Mouse (Mus musculus) ES-E14 (cell line): ENCODE results near the gene Ppp2r1b. TPM values are rescaled to one million over a fixed set of nuclear protein-coding genes. Genes with fewer than 3 reads are reported as not detected.

Source experiments
- DNase-seq: peaks from one replicate; pipeline ENCODE4 v3.0.0-alpha.2; 2013; ENCODE audit warnings: low read depth, low spot score
- H3K27ac ChIP-seq: 2 replicates; pipeline ENCODE4 v1.5.1; 2012; ENCODE audit warnings: low read depth, mild to moderate bottlenecking, low read length, moderate library complexity, mixed read lengths; ENCODE audit not compliant: poor library complexity, insufficient read depth, severe bottlenecking
- H3K36me3 ChIP-seq: 2 replicates; pipeline ENCODE4 v1.6.1; 2012; ENCODE audit warnings: mild to moderate bottlenecking, low read length, moderate library complexity, mixed read lengths; ENCODE audit not compliant: control insufficient read depth, poor library complexity, insufficient read depth, severe bottlenecking
- H3K4me1 ChIP-seq, 2 experiments: fragments of 150-350 bp in 1 of 2; sonication (generic) in 1 of 2; 2 replicates each; pipeline ENCODE4 v1.6.1; 2012; ENCODE audit warnings: low read length in 2 of 2, mild to moderate bottlenecking in 1 of 2, mixed read lengths in 1 of 2; ENCODE audit not compliant: control insufficient read depth in 2 of 2, insufficient read depth in 2 of 2, poor library complexity in 1 of 2
- H3K4me3 ChIP-seq, 2 experiments: fragments of 150-350 bp in 1 of 2; sonication (generic) in 1 of 2; 2 replicates each; pipeline ENCODE4 v1.5.1; 2012; ENCODE audit warnings: low read length in 2 of 2, low read depth in 1 of 2, mild to moderate bottlenecking in 1 of 2, mixed read lengths in 1 of 2; ENCODE audit not compliant: insufficient read depth in 1 of 2, poor library complexity in 1 of 2, severe bottlenecking in 1 of 2
- H3K9ac ChIP-seq: 2 replicates; pipeline ENCODE4 v1.6.1; 2012; ENCODE audit warnings: low read depth, mild to moderate bottlenecking, low read length, mixed read lengths; ENCODE audit not compliant: poor library complexity, insufficient read depth, severe bottlenecking
- H3K9me3 ChIP-seq: fragments of 150-350 bp; sonication (generic); 2 replicates; pipeline ENCODE4 v1.6.1; 2012; ENCODE audit warnings: low read depth, mild to moderate bottlenecking, low read length; ENCODE audit not compliant: control insufficient read depth, insufficient read depth
- CHD2 ChIP-seq: IDR thresholded peaks from 2 replicates; pipeline ENCODE4 v1.6.1; 2014; ENCODE audit warnings: mild to moderate bottlenecking, low read depth, low read length, inconsistent platforms
- HCFC1 ChIP-seq: IDR thresholded peaks from 2 replicates; pipeline ENCODE4 v1.6.1; 2012; ENCODE audit warnings: low read length, inconsistent platforms, borderline replicate concordance; ENCODE audit not compliant: insufficient read depth
- MAFK ChIP-seq: IDR thresholded peaks from 2 replicates; pipeline ENCODE4 v1.6.1; 2014; ENCODE audit warnings: mild to moderate bottlenecking, low read depth, low read length, inconsistent platforms; ENCODE audit not compliant: insufficient read depth
- ZC3H11A ChIP-seq: IDR thresholded peaks from 2 replicates; pipeline ENCODE4 v1.6.1; 2012; ENCODE audit warnings: low read depth, mild to moderate bottlenecking, inconsistent platforms, low read length, borderline replicate concordance
- ZNF384 ChIP-seq: IDR thresholded peaks from 2 replicates; pipeline ENCODE4 v1.6.1; 2012; ENCODE audit warnings: low read depth, low read length, inconsistent platforms
- in situ Hi-C, 2 experiments: fragments of 600-800 bp; cut with MboI; formaldehyde crosslinking; loops; one replicate each; pipeline ENCODE4 v1.15.1; 2025; ENCODE audit warnings: low sequenced_read_pairs in 2 of 2, inconsistent platforms in 1 of 2; ENCODE audit not compliant: unreplicated experiment in 2 of 2
- total RNA-seq: library from RNA; depleted of rRNA; stranded (reverse); fragments of 300-350 nt; gene quantifications from 2 replicates; pipeline ENCODE4 v1.2.3, GENCODE M21; 2012; rRNA removed

Ppp2r1b gene
- total RNA-seq, 1 experiment, result 41.6 TPM

DNA sequence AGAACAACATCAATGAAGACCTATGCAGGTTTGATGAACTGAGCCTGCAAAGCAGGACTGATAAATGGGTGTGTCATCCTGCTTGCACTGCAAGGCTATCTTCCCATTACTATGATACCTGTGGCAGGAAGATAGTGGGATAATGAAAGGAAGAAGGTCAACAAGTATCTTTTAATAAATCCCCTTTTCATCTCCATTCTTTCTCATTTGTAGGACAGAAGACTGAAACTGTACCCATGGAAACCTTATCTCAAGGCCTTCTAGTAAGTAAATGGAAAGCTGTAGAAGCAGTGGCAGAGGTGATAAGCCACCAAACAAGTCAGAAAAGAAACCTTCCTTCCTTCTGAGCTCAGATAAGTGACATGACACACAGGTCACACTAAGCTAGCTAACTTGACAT, 79.4 kb downstream of the Ppp2r1b start:
- DNase-seq, result no peak

DNA sequence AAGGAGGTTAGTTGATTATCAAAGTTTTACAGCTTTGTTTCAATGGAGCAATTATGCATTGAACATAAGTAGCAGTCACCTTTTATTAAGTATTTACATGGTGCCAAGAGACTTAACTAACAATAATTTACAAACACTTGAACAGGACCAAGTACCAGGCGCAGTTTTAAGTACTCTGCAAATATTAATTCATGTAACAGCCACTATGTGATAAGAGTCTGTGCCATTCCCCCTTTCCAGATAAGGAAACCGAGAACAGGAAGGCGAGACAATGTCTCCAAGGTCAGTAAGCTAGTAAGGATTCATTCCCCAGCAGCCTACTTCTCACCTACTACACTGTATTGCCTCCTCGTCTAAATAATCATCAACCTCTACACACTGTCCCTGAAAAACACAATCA, 80.7 kb downstream of the Ppp2r1b start:
- no peak overlapping the region for H3K4me3 ChIP-seq

More for the DNA sequence above, 79.4 kb downstream of the Ppp2r1b start:
- H3K36me3 ChIP-seq, result no peaks in the 10 kb centered on the region
- H3K4me3 ChIP-seq, result no peak overlapping the region
- no peaks in the 10 kb centered on the region for H3K9me3 ChIP-seq
- no peaks in the 10 kb centered on the region for H3K4me1 ChIP-seq
- H3K27ac ChIP-seq, result no peak overlapping the region
- no peak overlapping the region for H3K9ac ChIP-seq
- in situ Hi-C loops, result no loop called here
- TF ChIP-seq ZC3H11A, result no peak
- no peak for TF ChIP-seq HCFC1
- TF ChIP-seq CHD2, result no peak
- TF ChIP-seq MAFK, result no peak
- no peak for TF ChIP-seq ZNF384

DNA sequence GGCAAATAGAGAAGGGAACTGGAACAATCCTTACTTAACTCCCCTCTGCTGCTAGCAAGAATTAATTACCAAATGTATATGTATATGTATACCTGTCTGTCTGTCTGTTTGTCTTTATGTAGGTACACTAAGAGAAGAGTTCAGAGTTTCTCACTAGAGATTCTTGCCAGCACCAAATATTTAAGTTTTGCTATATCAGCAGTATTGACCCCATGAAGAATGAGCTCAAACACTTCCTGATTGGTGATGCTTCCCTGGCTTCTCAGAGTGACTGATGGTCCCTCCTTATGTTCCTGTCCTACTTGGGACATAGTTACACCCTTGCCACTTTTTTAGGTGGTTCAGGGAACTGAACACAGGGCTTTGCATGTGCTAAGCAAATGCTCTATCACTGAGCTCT, 84.9 kb downstream of the Ppp2r1b start:
- TF ChIP-seq MAFK, result peak; percentile 55; the same call in 1 of the 2 replicates
- TF ChIP-seq ZNF384, result no peak
- H3K27ac ChIP-seq, result no peak overlapping the region
- H3K4me3 ChIP-seq, result no peak overlapping the region
- no peak for DNase-seq
- H3K9ac ChIP-seq, result no peak overlapping the region
- no peaks in the 10 kb centered on the region for H3K36me3 ChIP-seq
- H3K4me1 ChIP-seq, result peaks cover 0 to 1% of the 10 kb centered on the region in 2 experiments; a peak in 1 of 4 replicates
- in situ Hi-C loops, result no loop called here
- no peaks in the 10 kb centered on the region for H3K9me3 ChIP-seq

More for the DNA sequence above, 80.7 kb downstream of the Ppp2r1b start:
- Histone ChIP-seq H3K9me3 (no peaks in the 10 kb centered on the region), H3K4me1 (no peaks in the 10 kb centered on the region), H3K9ac (no peak overlapping the region), H3K36me3 (no peaks in the 10 kb centered on the region), H3K27ac (no peak overlapping the region)
- in situ Hi-C loops, result no loop called here
- TF ChIP-seq HCFC1, result no peak
- TF ChIP-seq ZC3H11A, result no peak
- no peak for TF ChIP-seq CHD2
- TF ChIP-seq ZNF384, result no peak
- TF ChIP-seq MAFK, result no peak
- no peak for DNase-seq

DNA sequence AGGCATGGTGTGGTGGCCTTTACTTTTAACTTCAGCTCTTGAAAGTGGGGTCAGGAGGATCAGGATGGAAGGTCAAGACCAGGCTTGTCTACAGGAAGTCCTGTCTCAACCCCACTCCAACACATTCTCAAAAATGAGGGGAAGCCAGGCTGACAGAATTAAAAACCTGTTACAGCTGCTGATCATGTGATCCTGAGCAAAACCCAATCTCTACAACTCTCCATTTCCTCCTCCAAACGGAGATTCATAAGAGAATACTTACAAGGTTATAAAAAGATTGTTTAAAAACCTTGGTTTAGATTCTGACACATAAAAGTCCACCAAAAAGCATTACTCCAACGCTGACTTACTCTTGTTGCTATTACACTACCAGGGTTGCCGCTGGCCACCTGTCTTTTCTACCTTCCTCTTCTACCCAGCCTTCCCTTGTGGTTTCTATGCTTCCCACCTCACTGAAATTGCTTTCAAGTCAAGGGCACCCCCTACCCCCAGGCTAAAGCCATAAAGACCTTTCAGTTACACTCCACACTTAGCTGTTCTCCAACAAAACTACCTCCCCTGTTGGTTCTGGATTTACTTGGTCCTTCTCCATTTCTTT, 96.8 kb downstream of the Ppp2r1b start:
- in situ Hi-C loops, result no loop called here
- DNase-seq, result no peak
- no peak for TF ChIP-seq ZC3H11A
- no peak for TF ChIP-seq CHD2
- no peak for TF ChIP-seq MAFK
- TF ChIP-seq ZNF384, result no peak
- no peak for TF ChIP-seq HCFC1
- Histone ChIP-seq H3K4me1 (no peaks in the 10 kb centered on the region), H3K27ac (no peak overlapping the region), H3K4me3 (no peak overlapping the region), H3K36me3 (no peaks in the 10 kb centered on the region), H3K9me3 (no peaks in the 10 kb centered on the region), H3K9ac (no peak overlapping the region)

DNA sequence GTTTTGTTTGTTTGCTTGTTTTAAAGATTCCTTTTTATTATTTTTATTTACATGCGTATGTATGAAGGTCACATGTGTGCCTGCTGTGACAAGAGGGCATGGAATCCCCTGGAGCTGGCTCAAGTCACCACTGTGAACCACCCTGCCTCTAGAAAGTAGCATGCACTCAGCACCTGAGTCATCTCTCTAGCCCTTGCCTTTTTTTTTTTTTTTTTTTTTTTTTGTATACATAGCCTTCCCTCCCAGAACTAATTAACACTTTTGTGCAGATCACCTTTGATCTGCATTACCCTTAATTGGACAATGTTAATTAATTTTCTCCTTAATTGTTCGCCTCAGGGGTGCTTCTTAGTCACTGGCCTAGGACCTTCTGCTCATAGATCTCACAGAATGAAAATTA, 97.6 kb downstream of the Ppp2r1b start:
- H3K4me1 ChIP-seq, result no peaks in the 10 kb centered on the region
- H3K9ac ChIP-seq, result no peak overlapping the region
- no peaks in the 10 kb centered on the region for H3K9me3 ChIP-seq
- TF ChIP-seq CHD2, result no peak
- TF ChIP-seq ZC3H11A, result no peak
- no peak for TF ChIP-seq HCFC1
- no peak for TF ChIP-seq MAFK
- no peak for TF ChIP-seq ZNF384
- no peaks in the 10 kb centered on the region for H3K36me3 ChIP-seq
- H3K4me3 ChIP-seq, result no peak overlapping the region
- no peak overlapping the region for H3K27ac ChIP-seq
- no peak for DNase-seq
- in situ Hi-C loops, result no loop called here

Other genes starting within 250 kb of the Ppp2r1b start
- 160 and 168 TPM in 2 replicates for gene Sdhd, start 241.5 kb upstream of the Ppp2r1b start, total RNA-seq
- 133 and 179 TPM in 2 replicates for gene Timm8b, start 241.4 kb upstream of the Ppp2r1b start, total RNA-seq
- 2.3 and 3.3 TPM in 2 replicates for gene Pih1d2, start 228.0 kb upstream of the Ppp2r1b start, total RNA-seq
- 16.1 and 17.8 TPM in 2 replicates for gene Nkapd1, start 227.8 kb upstream of the Ppp2r1b start, total RNA-seq
- gene Dlat, start 185.5 kb upstream of the Ppp2r1b start, total RNA-seq, result 43.4 and 46.3 TPM in 2 replicates
- 4.1 and 6.4 TPM in 2 replicates for gene Dixdc1, start 105.8 kb upstream of the Ppp2r1b start, total RNA-seq
- gene 2310030G06Rik, start 98.8 kb upstream of the Ppp2r1b start, total RNA-seq, result 2.2 and 2.3 TPM in 2 replicates
- gene Cryab, start 94.0 kb upstream of the Ppp2r1b start, total RNA-seq, result 18.9 and 57.4 TPM in 2 replicates
- gene Hspb2, start 92.9 kb upstream of the Ppp2r1b start, total RNA-seq, result 9.6 and 10.9 TPM in 2 replicates
- 5.8 and 7.6 TPM in 2 replicates for gene Fdxacb1, start 77.1 kb upstream of the Ppp2r1b start, total RNA-seq
- 30.8 and 49.1 TPM in 2 replicates for gene Alg9, start 70.3 kb upstream of the Ppp2r1b start, total RNA-seq
- gene 1110032A03Rik, start 69.8 kb upstream of the Ppp2r1b start, total RNA-seq, result 6.8 and 7.0 TPM in 2 replicates
- 8.6 and 10.0 TPM in 2 replicates for gene Sik2, start 163.8 kb downstream of the Ppp2r1b start, total RNA-seq
- gene Btg4, start 215.6 kb downstream of the Ppp2r1b start, total RNA-seq, result not detected in 2 replicates
- gene Layn, start 231.8 kb downstream of the Ppp2r1b start, total RNA-seq, result 1.4 and 2.8 TPM in 2 replicates